Mouse (Mus musculus) CH12F3 (cell line): Measurements from ENCODE around the gene Pls1.

Experiments used
- in situ Hi-C: fragments of 300-500 bp; cut with MboI; formaldehyde crosslinking; loops from 2 replicates; pipeline ENCODE4 v1.14.3; 2020; ENCODE audit warnings: low sequenced_read_pairs

The Pls1 gene

GRCm38 (mm10) chr9:95712574-95712973, 132.5 kb downstream of the Pls1 start:
- in situ Hi-C loops = no loop called here

- in situ Hi-C loops = no loop called here
Observed at GRCm38 (mm10) chr9:95708943-95709342, 136.2 kb downstream of the Pls1 start.

- in situ Hi-C loops = no loop called here
Observed at GRCm38 (mm10) chr9:95705371-95705770, 139.7 kb downstream of the Pls1 start.

GRCm38 (mm10) chr9:95704078-95704477, 141.0 kb downstream of the Pls1 start:
- in situ Hi-C loops = no loop called here
